Mouse (Mus musculus) layer of hippocampus, postnatal 10 days (tissue): ENCODE results near the gene Smtnl2. TPM values are rescaled to one million over a fixed set of nuclear protein-coding genes. Genes with fewer than 3 reads are reported as not detected.
"Not testable (repeated sequence)": the region's sequence is repeated elsewhere in the genome, so short reads cannot be mapped to it uniquely, and the experiment has no call there.

Experiments used
- DNase-seq, 2 experiments: peaks; one replicate each; pipeline ENCODE4 v3.0.0; 2021; ENCODE audit warnings: low spot score in 2 of 2
- long read RNA-seq: library from polyadenylated mRNA; stranded (forward); transcript quantifications from one replicate; pipeline ENCODE4 v2.0.0, GENCODE M21; 2023
- total RNA-seq, 2 experiments: library from RNA; stranded (reverse); gene quantifications; 2 replicates each; pipeline ENCODE4 v1.2.3; 2021

Gene Smtnl2
- total RNA-seq, result 1 to 10 TPM; 4.5 to 5.0 TPM
- long read RNA-seq, transcript Smtnl2-202 (8 exons, 3,572 nt), result major isoform, 7 of 8 reads
- long read RNA-seq, partial matches to known transcripts, result 1 of 8 reads
- long read RNA-seq, other reads (novel, unspliced or antisense), result 0 of 8 reads

GRCm38 (mm10) chr11:72411093-72411921, at the start of gene Smtnl2:
Gene Smtnl2, minus strand, starts transcription at chr11:72411713.
- DNase-seq, result peak; percentile 54 to 76

GRCm38 (mm10) chr11:72458502-72458901, 47.0 kb upstream of the Smtnl2 start:
- no peak for DNase-seq

GRCm38 (mm10) chr11:72457995-72458496, 46.5 kb upstream of the Smtnl2 start:
- DNase-seq, result no peak

GRCm38 (mm10) chr11:72455694-72456093, 44.2 kb upstream of the Smtnl2 start:
- DNase-seq, result peak; percentile 51 to 63

- DNase-seq, result no peak
Measured at GRCm38 (mm10) chr11:72453105-72453953, 41.8 kb upstream of the Smtnl2 start.

GRCm38 (mm10) chr11:72452140-72452665, 40.7 kb upstream of the Smtnl2 start:
- no peak for DNase-seq

GRCm38 (mm10) chr11:72447475-72447874, 36.0 kb upstream of the Smtnl2 start:
- DNase-seq, result no peak

GRCm38 (mm10) chr11:72446311-72447105, 35.0 kb upstream of the Smtnl2 start:
- DNase-seq, result peak; percentile 64 to 68

GRCm38 (mm10) chr11:72440965-72441664, 29.6 kb upstream of the Smtnl2 start, which contains the start of gene Mybbp1a:
Gene Mybbp1a, plus strand, starts transcription at chr11:72441355.
- peak; percentile 99 for DNase-seq

- not testable (repeated sequence) for DNase-seq
Measured at GRCm38 (mm10) chr11:72440597-72440964, 29.1 kb upstream of the Smtnl2 start.

- no peak for DNase-seq
Measured at GRCm38 (mm10) chr11:72438411-72438810, 26.9 kb upstream of the Smtnl2 start.

- DNase-seq, result peak in 1 of 2 experiments; percentile 9
Measured at GRCm38 (mm10) chr11:72436756-72437650, 25.5 kb upstream of the Smtnl2 start.

GRCm38 (mm10) chr11:72436271-72436670, 24.8 kb upstream of the Smtnl2 start:
- peak; percentile 65 to 74 for DNase-seq

GRCm38 (mm10) chr11:72435694-72436045, 24.2 kb upstream of the Smtnl2 start:
- no peak for DNase-seq

- no peak for DNase-seq
Measured at GRCm38 (mm10) chr11:72434963-72435693, 23.6 kb upstream of the Smtnl2 start, which contains the start of gene Ggt6. Gene Ggt6, plus strand, starts transcription at chr11:72435526.

GRCm38 (mm10) chr11:72430311-72431068, 19.0 kb upstream of the Smtnl2 start:
- not testable (repeated sequence) for DNase-seq

- DNase-seq, result peak; percentile 84 to 85
Measured at GRCm38 (mm10) chr11:72429288-72429690, 17.8 kb upstream of the Smtnl2 start.
